Comparison of ENCODE assay signal across 24 mouse cellular contexts in the genomic region with DNA sequence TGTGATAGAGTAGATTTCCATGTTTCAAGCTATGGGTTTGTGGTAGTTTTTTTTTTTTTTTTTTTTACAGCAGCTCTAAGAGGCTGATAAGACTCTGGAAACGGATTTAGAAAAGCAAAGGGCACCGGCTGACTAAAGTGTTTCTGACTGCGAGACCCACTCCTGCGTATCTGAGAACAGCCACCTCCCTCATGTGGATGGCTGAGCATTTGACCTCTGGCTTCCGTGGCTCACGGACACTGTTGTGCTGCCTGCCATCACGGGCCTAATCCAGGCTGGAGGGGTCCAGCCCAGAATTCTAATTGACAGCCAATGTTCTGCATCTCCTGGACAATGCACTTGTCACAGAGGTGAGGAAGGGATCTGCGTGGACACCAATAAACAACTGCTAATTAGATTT.
DNase-seq lines count a peak whose midpoint lies in the region; ATAC-seq lines count a peak whose summit lies in the region.
"Had no signal": no experiment of that assay in that cellular context is flagged by ENCODE, and none has a peak within 500 bp of the region (broad histone marks: within the 10 kb centered on the region; RNA-seq: fewer than 3 reads in every experiment).

No protein-coding gene starts in this region.

- DNase-seq in heart, adult 11 months, result peak; percentile 79
- DNase-seq in heart, adult 9 months (ENCODE audit: low spot score in 2 of 2), result no peak
- no peak for DNase-seq in heart, postnatal 14 days
- DNase-seq in embryo, embryonic 10.5 days (ENCODE audit: low spot score), result peak; percentile 9
- DNase-seq in retina, embryonic 14.5 days (ENCODE audit: low spot score), result peak; percentile 21
- DNase-seq in adrenal gland, adult 2 months, result no peak
- DNase-seq: cerebellum, adult 11-12 months; cerebellum, postnatal 10 days; kidney, adult 2 months; kidney, postnatal 10 days; left cerebral cortex, postnatal 4 days; lung, embryonic 14.5 days; lung, postnatal 36 days; right cerebral cortex, postnatal 4 days; thymus, postnatal 14 days had no signal

- H3K27me3 ChIP-seq in heart, embryonic 15.5 days, result no peaks in the 10 kb centered on the region
- H3K27me3 ChIP-seq: forebrain, embryonic 15.5 days; limb, embryonic 15.5 days; Patski had no signal

- H3K9ac ChIP-seq in heart, embryonic 15.5 days, result no peak overlapping the region
- H3K9ac ChIP-seq: forebrain, embryonic 15.5 days; hindbrain, embryonic 14.5 days; limb, embryonic 15.5 days; liver, embryonic 14.5 days; lung, embryonic 14.5 days had no signal

- intact Hi-C loops in heart, postnatal 14 days (cut with DNase I), result no loop called here

- H3K9me3 ChIP-seq in heart, embryonic 15.5 days (replicated peaks), result no peaks in the 10 kb centered on the region
- H3K9me3 ChIP-seq: forebrain, embryonic 15.5 days; limb, embryonic 15.5 days had no signal

- H3K27ac ChIP-seq in heart, embryonic 15.5 days, result peak overlapping the region; percentile 68
- H3K27ac ChIP-seq: forebrain, embryonic 15.5 days; hindbrain, embryonic 14.5 days; left cerebral cortex, adult 2 months; limb, embryonic 15.5 days; liver, embryonic 14.5 days had no signal

- H3K36me3 ChIP-seq in heart, embryonic 15.5 days, result no peaks in the 10 kb centered on the region
- H3K36me3 ChIP-seq: forebrain, embryonic 15.5 days; limb, embryonic 15.5 days had no signal

- peak; percentile 60 for ATAC-seq in heart, embryonic 15.5 days (replicated peaks; ENCODE audit: insufficient number of reproducible peaks, insufficient read depth, low FRiP score, low read depth)
- ATAC-seq: CD4-positive, CD25-positive, alpha-beta regulatory T cell, adult 4 months; forebrain, embryonic 15.5 days; inflammation-experienced regulatory T-cells, adult 6 months; Patski had no signal

- peaks cover 7% of the 10 kb centered on the region for H3K4me1 ChIP-seq in heart, embryonic 15.5 days (replicated peaks)
- H3K4me1 ChIP-seq: limb, embryonic 15.5 days had no signal

- peak overlapping the region; percentile 29; the same call in 1 of the 2 replicates for H3K4me2 ChIP-seq in heart, embryonic 15.5 days
- H3K4me2 ChIP-seq: forebrain, embryonic 15.5 days; hindbrain, embryonic 14.5 days; limb, embryonic 15.5 days; lung, embryonic 14.5 days had no signal

- no peak overlapping the region for H3K4me3 ChIP-seq in heart, embryonic 15.5 days
- H3K4me3 ChIP-seq: forebrain, embryonic 15.5 days; left cerebral cortex, adult 2 months; limb, embryonic 15.5 days had no signal

- WGBS in heart, embryonic 15.5 days, result 21% methylated on average over 8 of the region's 8 CpGs

Comparison
In these comparisons a context has a peak if more than half of its experiments do, and no peak if none do; other contexts are left out.
1. DNase-seq: peak in heart, adult 11 months (single experiment), embryo, embryonic 10.5 days (single experiment) and retina, embryonic 14.5 days (single experiment); none in heart, adult 9 months (0 of 2), heart, postnatal 14 days (0 of 2) and adrenal gland, adult 2 months (single experiment).